In the genomic region with DNA sequence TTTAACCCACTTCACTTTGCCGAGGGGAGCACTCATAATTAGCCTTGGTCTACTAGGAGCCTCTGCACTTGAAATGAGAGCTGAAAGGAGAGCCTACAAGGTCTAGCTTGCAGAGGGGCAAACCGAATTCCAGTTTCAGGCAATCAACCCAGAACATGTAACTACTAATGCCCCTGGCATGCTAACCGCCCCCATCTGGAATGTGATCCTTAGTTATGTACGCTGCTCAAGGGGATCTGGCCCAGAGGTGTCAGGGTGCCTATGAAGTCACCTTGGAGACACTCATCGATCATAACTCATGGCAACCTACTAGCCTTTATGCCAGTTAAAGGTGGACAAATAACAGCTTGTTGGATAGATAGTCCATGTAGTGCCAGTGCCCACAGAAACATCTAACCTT, we compare ENCODE assay signal across 18 mouse cellular contexts.
"Had no signal": no experiment of that assay in that cellular context is flagged by ENCODE, and none has a peak within 500 bp of the region (broad histone marks: within the 10 kb centered on the region; RNA-seq: fewer than 3 reads in every experiment).

No protein-coding gene starts in this region.

- ATAC-seq: midbrain, embryonic 16.5 days had no signal

- H3K9ac ChIP-seq: lung, embryonic 14.5 days; midbrain, embryonic 12.5 days; neural tube, embryonic 13.5 days; neural tube, embryonic 15.5 days had no signal

- H3K4me3 ChIP-seq: midbrain, embryonic 10.5 days; midbrain, embryonic 12.5 days; myocyte; neural tube, embryonic 13.5 days; neural tube, embryonic 15.5 days had no signal

- DNase-seq: lung, embryonic 14.5 days; lung, postnatal 10 days; lung, postnatal 4 days; midbrain, embryonic 14.5 days; retina, postnatal 1 day; right cerebral cortex, adult 18-20 months; right cerebral cortex, postnatal 25 days; right cerebral cortex, postnatal 4 days; spleen, adult 18-20 months; thymus, adult 18-20 months; thymus, postnatal 14 days; thymus, postnatal 36 days had no signal

- H3K27ac ChIP-seq: midbrain, embryonic 10.5 days; midbrain, embryonic 12.5 days; neural tube, embryonic 13.5 days; neural tube, embryonic 15.5 days had no signal

- H3K4me1 ChIP-seq: neural tube, embryonic 15.5 days had no signal

- H3K36me3 ChIP-seq: midbrain, embryonic 10.5 days; midbrain, embryonic 12.5 days; neural tube, embryonic 13.5 days; neural tube, embryonic 15.5 days had no signal

- H3K27me3 ChIP-seq: neural tube, embryonic 13.5 days; neural tube, embryonic 15.5 days had no signal
